ENCODE assay signal across 8 mouse cellular contexts in the genomic region with DNA sequence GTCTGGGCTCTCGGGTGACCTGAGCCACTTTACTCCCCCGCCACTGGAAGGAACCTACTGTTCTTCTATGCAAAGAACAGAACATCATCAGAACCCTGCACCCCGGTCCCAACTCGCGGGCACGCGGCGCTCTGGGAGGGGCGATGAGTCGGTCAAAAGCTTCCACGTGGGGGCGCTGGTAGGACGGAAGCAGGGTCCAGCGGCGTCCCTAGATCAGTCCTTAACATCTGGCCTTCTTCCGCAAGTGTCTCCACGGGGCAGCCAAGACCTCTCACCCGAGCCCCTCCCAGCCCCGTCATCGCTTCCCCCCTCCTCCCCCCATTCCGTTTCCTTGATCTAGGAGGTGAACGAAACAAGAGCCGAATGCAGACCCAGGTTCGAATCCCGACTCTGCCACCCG. TPM values are rescaled to one million over a fixed set of nuclear protein-coding genes. Genes with fewer than 3 reads are reported as not detected.
A peak's percentile ranks its signal among the peaks of the same experiment; 100 is the strongest.
DNase-seq lines count a peak whose midpoint lies in the region; ATAC-seq and TF ChIP-seq lines count a peak whose summit lies in the region.

No protein-coding gene starts in this region.

- H3K36me3 ChIP-seq in hindbrain, embryonic 12.5 days, result no peaks in the 10 kb centered on the region

- H3K4me3 ChIP-seq in hindbrain, embryonic 12.5 days, result peak overlapping the region; percentile 48
- peak overlapping the region; percentile 53 for H3K4me3 ChIP-seq in left cerebral cortex, adult 2 months

- no peak for ATAC-seq in hindbrain, embryonic 12.5 days (ENCODE audit: low FRiP score)
- peak; percentile 54 for ATAC-seq in megakaryocyte, adult 5-6 weeks (ENCODE audit: poor library complexity, severe bottlenecking)

- intact Hi-C loops in left cerebral cortex, adult 2 months (cut with DNase I), result loop anchor here (1.0 to 10.0 kb wide), 3 partner anchors 124 to 263 kb away; partner anchors contain the start of genes Pdk2 and Slc35b1

- H3K27ac ChIP-seq in hindbrain, embryonic 12.5 days, result no peak overlapping the region
- H3K27ac ChIP-seq in left cerebral cortex, adult 2 months, result peak overlapping the region; percentile 38; the same call in 1 of the 2 replicates

- under 1% methylated on average over 26 of the region's 26 CpGs for WGBS in hindbrain, embryonic 12.5 days

- peak; percentile 51 for TF ChIP-seq CTCF in left cerebral cortex, adult 2 months (IDR thresholded peaks at IDR 0.05)

- H3K27me3 ChIP-seq in hindbrain, embryonic 12.5 days, result peaks cover 11% of the 10 kb centered on the region

- peaks cover 7% of the 10 kb centered on the region; the same call in 1 of the 2 replicates for H3K4me1 ChIP-seq in hindbrain, embryonic 12.5 days

- no peaks in the 10 kb centered on the region for H3K9me3 ChIP-seq in hindbrain, embryonic 12.5 days (replicated peaks)

- peak; percentile 84 for DNase-seq in NIH3T3 (ENCODE audit: low read depth)
- peak; percentile 72 to 89 for DNase-seq in cerebellum, postnatal 14 days
- peak; percentile 54 to 58 for DNase-seq in frontal cortex, postnatal 14 days (ENCODE audit: low spot score in 2 of 2)
- peak; percentile 57 to 61 for DNase-seq in left cerebral cortex, adult 2 months (ENCODE audit: extremely low spot score in 1 of 2, low spot score in 2 of 2)
- peak; percentile 45 for DNase-seq in right cerebral cortex, adult 18-20 months
- DNase-seq in urinary bladder, adult 2 months (ENCODE audit: low spot score), result peak; percentile 58

- peak overlapping the region; percentile 63 for H3K9ac ChIP-seq in hindbrain, embryonic 12.5 days

- H3K4me2 ChIP-seq in hindbrain, embryonic 12.5 days (replicated peaks), result peak overlapping the region; percentile 78

RNA-seq across cellular contexts. Expression of gene Tac4, which starts 2.8 kb away (rescaled TPM):
- polyA plus RNA-seq in hindbrain, embryonic 12.5 days (2016; fragmentation: Nextera tagmentation; extraction: Ambion mirVana), result 0.18 and 0.22 TPM in 2 replicates
- not detected for total RNA-seq in left cerebral cortex, adult 2 months (2021)
- not detected in 2 replicates for total RNA-seq in megakaryocyte, adult 5-6 weeks (2015)
- total RNA-seq in megakaryocyte, adult 5-6 weeks (2017), result 0.15 TPM in 1 of 2 replicates, not detected in the other
- polyA plus RNA-seq in urinary bladder, adult 2 months (2012; rRNA removed), result 0.06 TPM in 1 of 2 replicates, not detected in the other

RNA-seq across cellular contexts. Expression of gene Kat7, which starts 51.6 kb away (rescaled TPM):
- 71.8 and 73.6 TPM in 2 replicates for polyA plus RNA-seq in hindbrain, embryonic 12.5 days (2016; fragmentation: Nextera tagmentation; extraction: Ambion mirVana)
- total RNA-seq in left cerebral cortex, adult 2 months (2021), result 10 to 100 TPM; 72.3 to 77.2 TPM
- 78.8 and 84.7 TPM in 2 replicates for total RNA-seq in megakaryocyte, adult 5-6 weeks (2015)
- 65.1 and 69.1 TPM in 2 replicates for total RNA-seq in megakaryocyte, adult 5-6 weeks (2017)
- 36.3 and 38.0 TPM in 2 replicates for polyA plus RNA-seq in urinary bladder, adult 2 months (2012; rRNA removed)
